Mouse (Mus musculus) limb, embryonic 10.5 days (tissue): ENCODE results near the gene Taok1. TPM values are rescaled to one million over a fixed set of nuclear protein-coding genes. Genes with fewer than 3 reads are reported as not detected.

ENCODE experiments used
- DNase-seq: peaks from one replicate; pipeline ENCODE4 v3.0.0-alpha.2; 2017; ENCODE audit warnings: low spot score
- H3K27ac ChIP-seq: fragments of 300-500 bp; sonication (generic); 2 replicates; pipeline ENCODE4 v1.5.1; 2016; ENCODE audit warnings: mild to moderate bottlenecking
- H3K27me3 ChIP-seq: fragments of 300-500 bp; sonication (generic); 2 replicates; pipeline ENCODE4 v1.6.1; 2016; ENCODE audit warnings: low read depth, mild to moderate bottlenecking; ENCODE audit not compliant: poor library complexity, severe bottlenecking
- H3K36me3 ChIP-seq: fragments of 300-500 bp; sonication (generic); 2 replicates; pipeline ENCODE4 v1.6.1; 2016; ENCODE audit warnings: mild to moderate bottlenecking, moderate library complexity
- H3K4me1 ChIP-seq: fragments of 300-500 bp; sonication (generic); 2 replicates; pipeline ENCODE4 v1.6.1; 2016
- H3K4me3 ChIP-seq: fragments of 300-500 bp; sonication (generic); 2 replicates; pipeline ENCODE4 v1.5.1; 2016; ENCODE audit warnings: mild to moderate bottlenecking, moderate library complexity
- H3K9me3 ChIP-seq: fragments of 300-500 bp; sonication (generic); replicated peaks from 2 replicates; pipeline ENCODE4 v1.6.1; 2016; ENCODE audit warnings: mild to moderate bottlenecking
- WGBS: fragments of 180-500 bp; shearing (Covaris S2); methylation state at CpG from one replicate; pipeline ENCODE4 v1.1.7; 2016; 5-methylcytosine and 5-hydroxymethylcytosine counted together
- polyA plus RNA-seq: library from polyadenylated mRNA; unstranded; fragments of >200 nt; fragmentation: Nextera tagmentation; extraction: Ambion mirVana; gene quantifications from 2 replicates; pipeline ENCODE4 v1.2.1, GENCODE M21; 2016

Taok1 gene
- polyA plus RNA-seq, 1 experiment from 2014 or later, result 9.9 TPM

GRCm38 (mm10) chr11:77512891-77513810, 94.5 kb downstream of the Taok1 start:
- H3K36me3 ChIP-seq, result peaks cover 25% of the 10 kb centered on the region
- H3K4me3 ChIP-seq, result peak overlapping the region; percentile 77
- under 1% methylated on average over 76 of the region's 84 CpGs for WGBS
- peak; percentile 96 for DNase-seq
- peak overlapping the region; percentile 87 for H3K27ac ChIP-seq
- H3K4me1 ChIP-seq, result peaks cover 45% of the 10 kb centered on the region
- peaks cover 44% of the 10 kb centered on the region for H3K27me3 ChIP-seq
- H3K9me3 ChIP-seq, result no peaks in the 10 kb centered on the region

GRCm38 (mm10) chr11:77511336-77511735, 96.3 kb downstream of the Taok1 start:
- Histone ChIP-seq H3K9me3 (no peaks in the 10 kb centered on the region), H3K27me3 (peaks cover 26% of the 10 kb centered on the region), H3K4me3 (no peak overlapping the region), H3K36me3 (peaks cover 39% of the 10 kb centered on the region), H3K4me1 (peaks cover 54% of the 10 kb centered on the region), H3K27ac (no peak overlapping the region)
- WGBS, result 85% methylated on average over 5 of the region's 5 CpGs
- DNase-seq, result no peak

- Histone ChIP-seq H3K27me3 (no peaks in the 10 kb centered on the region), H3K27ac (peak overlapping the region; percentile 75), H3K4me3 (peak overlapping the region; percentile 46), H3K36me3 (peaks cover 69% of the 10 kb centered on the region), H3K4me1 (peaks cover 26% of the 10 kb centered on the region), H3K9me3 (no peaks in the 10 kb centered on the region)
- WGBS, result 20% methylated on average over 49 of the region's 49 CpGs
- peak; percentile 91 for DNase-seq
Observed at GRCm38 (mm10) chr11:77508068-77509021, 99.3 kb downstream of the Taok1 start.

- no peaks in the 10 kb centered on the region for H3K27me3 ChIP-seq
- 0 out of 2 replicates have a peak overlapping the region, but pooled peaks have one; percentile 7 for H3K27ac ChIP-seq
- H3K9me3 ChIP-seq, result no peaks in the 10 kb centered on the region
- peaks cover 78% of the 10 kb centered on the region for H3K36me3 ChIP-seq
- H3K4me1 ChIP-seq, result peaks cover 21% of the 10 kb centered on the region
- DNase-seq, result no peak
- H3K4me3 ChIP-seq, result peak overlapping the region; percentile 46; the same call in 1 of the 2 replicates
- WGBS, result 69% methylated on average over 4 of the region's 4 CpGs
Observed at GRCm38 (mm10) chr11:77507426-77507825, 100.2 kb downstream of the Taok1 start.

- peaks cover 83% of the 10 kb centered on the region for H3K36me3 ChIP-seq
- H3K27ac ChIP-seq, result 0 out of 2 replicates have a peak overlapping the region, but pooled peaks have one; percentile 7
- H3K4me1 ChIP-seq, result peaks cover 17% of the 10 kb centered on the region
- H3K27me3 ChIP-seq, result no peaks in the 10 kb centered on the region
- DNase-seq, result no peak
- no peaks in the 10 kb centered on the region for H3K9me3 ChIP-seq
- WGBS, result 87% methylated on average over 6 of the region's 6 CpGs
- no peak overlapping the region for H3K4me3 ChIP-seq
Observed at GRCm38 (mm10) chr11:77506941-77507340, 100.7 kb downstream of the Taok1 start.

- Histone ChIP-seq H3K27me3 (no peaks in the 10 kb centered on the region), H3K4me1 (peaks cover 19% of the 10 kb centered on the region), H3K9me3 (no peaks in the 10 kb centered on the region), H3K4me3 (no peak overlapping the region), H3K27ac (no peak overlapping the region), H3K36me3 (peaks cover 90% of the 10 kb centered on the region)
- DNase-seq, result no peak
- WGBS, result 96% methylated on average over 14 of the region's 14 CpGs
Observed at GRCm38 (mm10) chr11:77506273-77506672, 101.3 kb downstream of the Taok1 start.

GRCm38 (mm10) chr11:77505291-77505980, 102.2 kb downstream of the Taok1 start:
- peaks cover 27% of the 10 kb centered on the region for H3K4me1 ChIP-seq
- no peak overlapping the region for H3K27ac ChIP-seq
- H3K9me3 ChIP-seq, result no peaks in the 10 kb centered on the region
- H3K4me3 ChIP-seq, result no peak overlapping the region
- H3K36me3 ChIP-seq, result peaks cover 95% of the 10 kb centered on the region
- no peaks in the 10 kb centered on the region for H3K27me3 ChIP-seq
- no peak for DNase-seq
- WGBS, result 91% methylated on average over 22 of the region's 22 CpGs

GRCm38 (mm10) chr11:77504377-77504776, 103.2 kb downstream of the Taok1 start:
- Histone ChIP-seq H3K36me3 (peaks cover 95% of the 10 kb centered on the region), H3K27ac (no peak overlapping the region), H3K4me3 (no peak overlapping the region), H3K9me3 (no peaks in the 10 kb centered on the region), H3K4me1 (peaks cover 37% of the 10 kb centered on the region), H3K27me3 (no peaks in the 10 kb centered on the region)
- DNase-seq, result no peak
- WGBS, result 94% methylated on average over 19 of the region's 19 CpGs

- no peak overlapping the region for H3K27ac ChIP-seq
Observed at GRCm38 (mm10) chr11:77503511-77503910, 104.1 kb downstream of the Taok1 start.

GRCm38 (mm10) chr11:77502481-77502880, 105.1 kb downstream of the Taok1 start:
- no peak overlapping the region for H3K4me3 ChIP-seq
- H3K27me3 ChIP-seq, result no peaks in the 10 kb centered on the region
- peaks cover 41% of the 10 kb centered on the region for H3K4me1 ChIP-seq
- no peak for DNase-seq
- H3K36me3 ChIP-seq, result peaks cover 88% of the 10 kb centered on the region
- WGBS, result 83% methylated on average over 6 of the region's 6 CpGs
- H3K27ac ChIP-seq, result no peak overlapping the region
- no peaks in the 10 kb centered on the region for H3K9me3 ChIP-seq

More at GRCm38 (mm10) chr11:77503511-77503910, 104.1 kb downstream of the Taok1 start:
- DNase-seq, result no peak
- H3K4me1 ChIP-seq, result peaks cover 41% of the 10 kb centered on the region
- H3K4me3 ChIP-seq, result no peak overlapping the region
- H3K36me3 ChIP-seq, result peaks cover 93% of the 10 kb centered on the region
- H3K27me3 ChIP-seq, result no peaks in the 10 kb centered on the region
- WGBS, result 68% methylated on average over 3 of the region's 3 CpGs
- no peaks in the 10 kb centered on the region for H3K9me3 ChIP-seq

GRCm38 (mm10) chr11:77501971-77502370, 105.6 kb downstream of the Taok1 start:
- Histone ChIP-seq H3K4me3 (no peak overlapping the region), H3K9me3 (no peaks in the 10 kb centered on the region), H3K27ac (no peak overlapping the region), H3K27me3 (no peaks in the 10 kb centered on the region), H3K36me3 (peaks cover 87% of the 10 kb centered on the region), H3K4me1 (peaks cover 44% of the 10 kb centered on the region)
- WGBS, result over 99% methylated on average over 4 of the region's 4 CpGs
- DNase-seq, result no peak

- peak; percentile 76 for DNase-seq
- Histone ChIP-seq H3K27me3 (no peaks in the 10 kb centered on the region), H3K4me3 (no peak overlapping the region), H3K4me1 (peaks cover 49% of the 10 kb centered on the region), H3K27ac (no peak overlapping the region; the same call in 1 of the 2 replicates), H3K9me3 (no peaks in the 10 kb centered on the region), H3K36me3 (peaks cover 84% of the 10 kb centered on the region)
- 38% methylated on average over 5 of the region's 5 CpGs for WGBS
Observed at GRCm38 (mm10) chr11:77501392-77501791, 106.2 kb downstream of the Taok1 start.
